Mouse (Mus musculus) lung, postnatal 10 days (tissue): ENCODE measurements around the gene Rock2.

Source experiments
- DNase-seq: peaks from one replicate; pipeline ENCODE4 v3.0.0; 2021

The Rock2 gene

GRCm38 (mm10) chr12:16894396-16895220, at the start of gene Rock2:
Gene Rock2 (plus strand): TSS chr12:16894895.
- DNase-seq: peak; percentile 88

- DNase-seq: peak; percentile 67
Measured at GRCm38 (mm10) chr12:16847204-16847792, 47.4 kb upstream of the Rock2 start.

- DNase-seq: no peak
Measured at GRCm38 (mm10) chr12:16848501-16848900, 46.2 kb upstream of the Rock2 start.

- no peak for DNase-seq
Measured at GRCm38 (mm10) chr12:16849821-16850220, 44.9 kb upstream of the Rock2 start.

GRCm38 (mm10) chr12:16850431-16851375, 44.0 kb upstream of the Rock2 start:
- DNase-seq: peak; percentile 68

- DNase-seq: peak; percentile 93
Measured at GRCm38 (mm10) chr12:16853431-16854165, 41.1 kb upstream of the Rock2 start.

GRCm38 (mm10) chr12:16855632-16856305, 38.9 kb upstream of the Rock2 start:
- DNase-seq: no peak

GRCm38 (mm10) chr12:16856306-16856679, 38.4 kb upstream of the Rock2 start:
- no peak for DNase-seq

GRCm38 (mm10) chr12:16858081-16858480, 36.6 kb upstream of the Rock2 start:
- no peak for DNase-seq

GRCm38 (mm10) chr12:16859781-16860180, 34.9 kb upstream of the Rock2 start:
- no peak for DNase-seq

- no peak for DNase-seq
Measured at GRCm38 (mm10) chr12:16860533-16860932, 34.2 kb upstream of the Rock2 start.

GRCm38 (mm10) chr12:16860961-16861360, 33.7 kb upstream of the Rock2 start:
- no peak for DNase-seq

GRCm38 (mm10) chr12:16864477-16864876, 30.2 kb upstream of the Rock2 start:
- no peak for DNase-seq

- peak; percentile 56 for DNase-seq
Measured at GRCm38 (mm10) chr12:16865871-16866270, 28.8 kb upstream of the Rock2 start.

- no peak for DNase-seq
Measured at GRCm38 (mm10) chr12:16866460-16866859, 28.2 kb upstream of the Rock2 start.

GRCm38 (mm10) chr12:16867306-16867705, 27.4 kb upstream of the Rock2 start:
- no peak for DNase-seq

GRCm38 (mm10) chr12:16868618-16869017, 26.1 kb upstream of the Rock2 start:
- no peak for DNase-seq

GRCm38 (mm10) chr12:16869091-16869778, 25.5 kb upstream of the Rock2 start:
- DNase-seq: peak; percentile 32

GRCm38 (mm10) chr12:16869870-16870404, 24.8 kb upstream of the Rock2 start:
- no peak for DNase-seq

- DNase-seq: peak; percentile 82
Measured at GRCm38 (mm10) chr12:16870405-16871068, 24.2 kb upstream of the Rock2 start.
